Mouse (Mus musculus): ENCODE measurements around the gene Gpr84.
A peak's percentile ranks its signal among the peaks of the same experiment; 100 is the strongest.

- TF ChIP-seq CTCF (IDR thresholded peaks at IDR 0.05; ENCODE audit: extremely low read depth, insufficient read depth, low read length) (peak; percentile 51), POLR2A (IDR thresholded peaks at IDR 0.05; ENCODE audit: extremely low read depth, insufficient read depth, low read length) (no peak)
Observed at GRCm38 (mm10) chr15:103315011-103315502, 4.6 kb upstream of the Gpr84 start.
